Mouse (Mus musculus): ENCODE measurements at regions not wholly inside any gene's neighbourhood (a gene's known extent, or its start where the extent isn't known, plus 50 kb on each side); places are given as distances from the start of the nearest gene placed in this dataset.

DNA sequence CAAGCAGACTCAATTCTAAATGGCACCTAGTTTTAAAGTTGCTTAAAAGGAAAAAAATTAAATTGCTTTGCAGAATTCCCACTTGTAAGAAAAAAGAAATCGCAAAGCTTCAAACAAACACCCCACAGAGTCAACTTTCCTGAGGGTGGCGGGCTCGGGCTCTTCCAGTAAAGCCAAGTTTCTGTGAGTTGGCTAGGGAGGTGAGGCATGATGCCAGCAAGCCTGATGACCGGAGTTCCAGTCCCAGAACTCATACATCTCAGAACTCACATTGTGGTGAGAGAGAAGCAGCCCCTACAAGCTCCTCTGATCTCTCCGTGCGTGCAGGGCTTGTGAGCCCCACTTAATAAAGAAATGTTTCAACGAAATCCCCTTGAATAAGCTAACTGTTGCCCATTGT, 328.7 kb upstream of the Gm5148 start:
- TF ChIP-seq GATA1 (IDR thresholded peaks at IDR 0.05; ENCODE audit: low read depth, low read length) (no peak), MEF2A (IDR thresholded peaks at IDR 0.05; ENCODE audit: extremely low read depth, insufficient replicate concordance, low read depth, low read length, poor library complexity, severe bottlenecking) (no peak), ZNF384 (IDR thresholded peaks at IDR 0.05; ENCODE audit: low read depth, low read length) (no peak), MAX (IDR thresholded peaks at IDR 0.05; ENCODE audit: low read length) (no peak), ELF1 (IDR thresholded peaks at IDR 0.05; ENCODE audit: low read depth, low read length) (no peak), CTCF (IDR thresholded peaks at IDR 0.05 in 2 of 3, conservative IDR thresholded peaks at IDR 0.05 in 1 of 3; ENCODE audit: control insufficient read depth in 1 of 3, insufficient read depth in 1 of 3, low read depth in 2 of 3, low read length in 3 of 3, poor library complexity in 1 of 3, severe bottlenecking in 1 of 3) (no peak), MYB (IDR thresholded peaks at IDR 0.05; ENCODE audit: low read depth, low read length) (no peak)
